Mouse (Mus musculus) MEL (cell line): ENCODE results near the gene Ccnb2. TPM values are rescaled to one million over a fixed set of nuclear protein-coding genes. Genes with fewer than 3 reads are reported as not detected.

ENCODE experiments used
- DNase-seq: peaks from one replicate; pipeline ENCODE4 v3.0.0; 2011; ENCODE audit warnings: low read depth, low spot score
- H3K27ac ChIP-seq: 2 replicates; pipeline ENCODE4 v1.5.1; 2012; ENCODE audit warnings: low read depth, mild to moderate bottlenecking, control low read depth, low read length, moderate library complexity; ENCODE audit not compliant: control insufficient read depth
- H3K27me3 ChIP-seq, 2 experiments: fragments of 150-350 bp in 1 of 2; sonication (generic) in 1 of 2; 2 replicates each; pipeline ENCODE4 v1.6.1; 2012; ENCODE audit warnings: low read length in 2 of 2, mild to moderate bottlenecking in 2 of 2, improper control_type of control experiment in 1 of 2, moderate library complexity in 1 of 2; ENCODE audit not compliant: insufficient read depth in 2 of 2, control insufficient read depth in 1 of 2
- H3K36me3 ChIP-seq, 2 experiments: 2 replicates each; pipeline ENCODE4 v1.6.1; 2012 to 2014; ENCODE audit warnings: low read length in 2 of 2, improper control_type of control experiment in 1 of 2, inconsistent platforms in 1 of 2, mild to moderate bottlenecking in 1 of 2; ENCODE audit not compliant: insufficient read depth in 2 of 2, control insufficient read depth in 1 of 2
- H3K4me1 ChIP-seq, 2 experiments: fragments of 150-350 bp in 1 of 2; sonication (generic) in 1 of 2; 2 replicates each; pipeline ENCODE4 v1.6.1; 2012; ENCODE audit warnings: low read length in 2 of 2, improper control_type of control experiment in 1 of 2, mild to moderate bottlenecking in 1 of 2; ENCODE audit not compliant: insufficient read depth in 2 of 2, control insufficient read depth in 1 of 2
- H3K4me3 ChIP-seq, 2 experiments: fragments of 150-350 bp in 1 of 2; sonication (generic) in 1 of 2; 2 replicates each; pipeline ENCODE4 v1.5.1; 2012; ENCODE audit warnings: low read depth in 2 of 2, low read length in 2 of 2, mild to moderate bottlenecking in 2 of 2, moderate library complexity in 2 of 2, control low read depth in 1 of 2, improper control_type of control experiment in 1 of 2; ENCODE audit not compliant: control insufficient read depth in 1 of 2, insufficient read depth in 1 of 2
- H3K79me2 ChIP-seq: 2 replicates; pipeline ENCODE4 v1.6.1; 2012; ENCODE audit warnings: mild to moderate bottlenecking, low read length, moderate library complexity; ENCODE audit not compliant: control insufficient read depth, poor library complexity, insufficient read depth
- H3K9ac ChIP-seq: 2 replicates; pipeline ENCODE4 v1.6.1; 2012; ENCODE audit warnings: low read depth, mild to moderate bottlenecking, control low read depth, low read length, moderate library complexity; ENCODE audit not compliant: control insufficient read depth, poor library complexity, severe bottlenecking
- H3K9me3 ChIP-seq: fragments of 150-350 bp; sonication (generic); replicated peaks from 2 replicates; pipeline ENCODE4 v1.6.1; 2012; ENCODE audit warnings: mild to moderate bottlenecking, low read length, improper control_type of control experiment, moderate library complexity; ENCODE audit not compliant: insufficient read depth
- BHLHE40 ChIP-seq: IDR thresholded peaks from 2 replicates; pipeline ENCODE4 v1.6.1; 2012; ENCODE audit warnings: low read depth, mild to moderate bottlenecking, inconsistent platforms, low read length, improper control_type of control experiment, borderline replicate concordance
- CHD1 ChIP-seq: IDR thresholded peaks from 2 replicates; pipeline ENCODE4 v1.6.1; 2012; ENCODE audit warnings: low read depth, mild to moderate bottlenecking, inconsistent platforms, low read length, improper control_type of control experiment
- CHD2 ChIP-seq: IDR thresholded peaks from 2 replicates; pipeline ENCODE4 v1.6.1; 2011; ENCODE audit warnings: low read length, improper control_type of control experiment
- CTCF ChIP-seq, 3 experiments: IDR thresholded peaks in 2 of 3; conservative IDR thresholded peaks in 1 of 3; 2 replicates each; pipeline ENCODE4 v1.5.1; 2011 to 2012; ENCODE audit warnings: low read length in 3 of 3, low read depth in 2 of 3, mild to moderate bottlenecking in 2 of 3, improper control_type of control experiment in 1 of 3, inconsistent platforms in 1 of 3, mixed read lengths in 1 of 3, moderate library complexity in 1 of 3; ENCODE audit not compliant: control insufficient read depth in 1 of 3, insufficient read depth in 1 of 3, poor library complexity in 1 of 3, severe bottlenecking in 1 of 3
- E2F4 ChIP-seq: IDR thresholded peaks from 2 replicates; pipeline ENCODE4 v1.6.1; 2011; ENCODE audit warnings: low read depth, low read length, improper control_type of control experiment, borderline replicate concordance
- ETS1 ChIP-seq: IDR thresholded peaks from 2 replicates; pipeline ENCODE4 v1.6.1; 2012; ENCODE audit warnings: low read depth, mild to moderate bottlenecking, inconsistent platforms, low read length, improper control_type of control experiment, moderate library complexity
- GABPA ChIP-seq: IDR thresholded peaks from 2 replicates; pipeline ENCODE4 v1.6.1; 2012; ENCODE audit warnings: low read depth, mild to moderate bottlenecking, inconsistent platforms, low read length, improper control_type of control experiment, moderate library complexity
- HCFC1 ChIP-seq: IDR thresholded peaks from 2 replicates; pipeline ENCODE4 v1.6.1; 2012; ENCODE audit warnings: low read depth, mild to moderate bottlenecking, inconsistent platforms, low read length, improper control_type of control experiment, moderate library complexity
- JUND ChIP-seq: IDR thresholded peaks from 2 replicates; pipeline ENCODE4 v1.6.1; 2011; ENCODE audit warnings: low read depth, mild to moderate bottlenecking, improper control_type of control experiment, low read length
- KAT2A ChIP-seq: conservative IDR thresholded peaks from 2 replicates; pipeline ENCODE4 v1.6.1; 2012; ENCODE audit warnings: low read depth, low read length, improper control_type of control experiment, inconsistent platforms
- MAFK ChIP-seq: IDR thresholded peaks from 2 replicates; pipeline ENCODE4 v1.6.1; 2011; ENCODE audit warnings: low read depth, mild to moderate bottlenecking, low read length, improper control_type of control experiment, borderline replicate concordance
- MAX ChIP-seq: IDR thresholded peaks from 2 replicates; pipeline ENCODE4 v1.6.1; 2011; ENCODE audit warnings: low read length, improper control_type of control experiment
- MAZ ChIP-seq: IDR thresholded peaks from 2 replicates; pipeline ENCODE4 v1.6.1; 2012; ENCODE audit warnings: low read depth, mild to moderate bottlenecking, inconsistent platforms, low read length, improper control_type of control experiment
- MYC ChIP-seq: IDR thresholded peaks from 2 replicates; pipeline ENCODE4 v1.6.1; 2011; ENCODE audit warnings: low read depth, mild to moderate bottlenecking, low read length, improper control_type of control experiment, moderate library complexity
- NRF1 ChIP-seq: IDR thresholded peaks from 2 replicates; pipeline ENCODE4 v1.6.1; 2014; ENCODE audit warnings: low read depth, mild to moderate bottlenecking, inconsistent platforms, low read length, improper control_type of control experiment, moderate library complexity; ENCODE audit not compliant: poor library complexity, insufficient read depth, severe bottlenecking
- POLR2A ChIP-seq, 2 experiments: IDR thresholded peaks; 2 replicates each; pipeline ENCODE4 v1.6.1; 2011 to 2012; ENCODE audit warnings: low read length in 2 of 2, mild to moderate bottlenecking in 2 of 2, control low read depth in 1 of 2, improper control_type of control experiment in 1 of 2, low read depth in 1 of 2, moderate library complexity in 1 of 2; ENCODE audit not compliant: control insufficient read depth in 1 of 2, insufficient read depth in 1 of 2, poor library complexity in 1 of 2
- POLR2AphosphoS2 ChIP-seq: IDR thresholded peaks from 2 replicates; pipeline ENCODE4 v1.6.1; 2011; ENCODE audit warnings: low read length, improper control_type of control experiment
- POLR2AphosphoS5 ChIP-seq: IDR thresholded peaks from 2 replicates; pipeline ENCODE4 v1.6.1; 2012; ENCODE audit warnings: low read depth, borderline replicate concordance, mild to moderate bottlenecking, inconsistent platforms, low read length, moderate library complexity, mixed read lengths
- RAD21 ChIP-seq: IDR thresholded peaks from 2 replicates; pipeline ENCODE4 v1.6.1; 2011; ENCODE audit warnings: mild to moderate bottlenecking, low read depth, low read length, improper control_type of control experiment
- RCOR1 ChIP-seq: IDR thresholded peaks from 2 replicates; pipeline ENCODE4 v1.6.1; 2012; ENCODE audit warnings: low read depth, mild to moderate bottlenecking, inconsistent platforms, low read length, improper control_type of control experiment
- SIN3A ChIP-seq: IDR thresholded peaks from 2 replicates; pipeline ENCODE4 v1.6.1; 2012; ENCODE audit warnings: low read length, improper control_type of control experiment, inconsistent platforms
- SMC3 ChIP-seq: IDR thresholded peaks from 2 replicates; pipeline ENCODE4 v1.6.1; 2011; ENCODE audit warnings: low read depth, low read length, improper control_type of control experiment
- TBP ChIP-seq: IDR thresholded peaks from 2 replicates; pipeline ENCODE4 v1.8.0; 2011; ENCODE audit warnings: low read depth, low read length, improper control_type of control experiment
- TCF12 ChIP-seq: IDR thresholded peaks from 2 replicates; pipeline ENCODE4 v1.6.1; 2014; ENCODE audit warnings: low read depth, mild to moderate bottlenecking, inconsistent platforms, low read length, improper control_type of control experiment, moderate library complexity
- USF1 ChIP-seq: IDR thresholded peaks from 2 replicates; pipeline ENCODE4 v1.6.1; 2014; ENCODE audit warnings: low read depth, mild to moderate bottlenecking, inconsistent platforms, low read length, improper control_type of control experiment, moderate library complexity
- ZC3H11A ChIP-seq: IDR thresholded peaks from 2 replicates; pipeline ENCODE4 v1.6.1; 2012; ENCODE audit warnings: low read depth, mild to moderate bottlenecking, inconsistent platforms, low read length, improper control_type of control experiment
- ZNF384 ChIP-seq: IDR thresholded peaks from 2 replicates; pipeline ENCODE4 v1.6.1; 2012; ENCODE audit warnings: low read depth, mild to moderate bottlenecking, inconsistent platforms, low read length, improper control_type of control experiment
- polyA plus RNA-seq, 2 experiments: library from polyadenylated mRNA; stranded (reverse) in 1 of 2; unstranded in 1 of 2; fragments of >175 nt in 1 of 2; fragments of >200 nt in 1 of 2; gene quantifications; 2 replicates each; pipeline versions ENCODE4 v1.2.1 to v1.2.4; 2012; ENCODE audit warnings: low replicate concordance in 2 of 2, low read depth in 1 of 2; ENCODE audit not compliant: insufficient read length in 2 of 2, insufficient read depth in 1 of 2, missing spikeins in 1 of 2
- total RNA-seq: library from RNA; depleted of rRNA; stranded (reverse); fragments of 300-350 nt; gene quantifications from 2 replicates; pipeline ENCODE4 v1.2.3, GENCODE M21; 2012

Ccnb2 gene
- total and polyA plus RNA-seq, 3 experiments, result 86.5 to 128 (median 97.0) TPM

DNA sequence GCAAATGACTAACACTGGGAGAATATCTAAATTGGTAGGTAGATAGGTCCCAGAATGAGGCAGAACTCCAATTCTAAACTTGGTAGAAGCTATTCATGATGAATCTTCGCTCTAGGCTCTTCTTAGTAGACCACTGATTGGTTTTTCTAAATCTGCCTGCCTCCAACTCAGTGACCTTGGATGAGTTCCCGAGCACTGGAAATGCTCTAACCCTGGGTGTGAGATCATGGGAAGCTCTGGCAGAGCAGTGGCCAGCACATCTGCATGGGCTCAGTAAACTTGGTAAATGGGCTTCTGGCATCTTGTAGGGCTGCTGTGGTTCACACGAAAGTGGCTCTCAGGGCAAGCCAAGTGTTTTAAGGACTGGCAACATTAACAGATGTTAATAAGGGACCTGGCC lies 14.8 kb downstream of the Ccnb2 start:
- Histone ChIP-seq H3K4me3 (no peak overlapping the region), H3K9me3 (no peaks in the 10 kb centered on the region), H3K4me1 (no peaks in the 10 kb centered on the region), H3K36me3 (peaks cover 0 to 5% of the 10 kb centered on the region in 2 experiments; a peak in 1 of 4 replicates), H3K79me2 (no peaks in the 10 kb centered on the region), H3K27ac (no peak overlapping the region), H3K9ac (no peak overlapping the region), H3K27me3 (no peaks in the 10 kb centered on the region)
- no peak for DNase-seq
- TF ChIP-seq POLR2A (IDR thresholded peaks at IDR 0.05; ENCODE audit: control insufficient read depth in 1 of 2, insufficient read depth in 1 of 2, low read depth in 1 of 2, low read length in 2 of 2, poor library complexity in 1 of 2) (no peak), USF1 (no peak), BHLHE40 (no peak), MAFK (no peak), ZNF384 (no peak), CHD2 (no peak), TBP (no peak), RCOR1 (no peak), SIN3A (no peak), ZC3H11A (no peak), POLR2AphosphoS2 (no peak; the same call in 1 of the 2 replicates), CTCF (IDR thresholded peaks at IDR 0.05 in 2 of 3, conservative IDR thresholded peaks at IDR 0.05 in 1 of 3; ENCODE audit: control insufficient read depth in 1 of 3, insufficient read depth in 1 of 3, low read depth in 2 of 3, low read length in 3 of 3, poor library complexity in 1 of 3, severe bottlenecking in 1 of 3) (no peak), MAX (no peak), JUND (no peak), CHD1 (no peak), ETS1 (no peak), MYC (no peak), MAZ (no peak), POLR2AphosphoS5 (no peak)

DNA sequence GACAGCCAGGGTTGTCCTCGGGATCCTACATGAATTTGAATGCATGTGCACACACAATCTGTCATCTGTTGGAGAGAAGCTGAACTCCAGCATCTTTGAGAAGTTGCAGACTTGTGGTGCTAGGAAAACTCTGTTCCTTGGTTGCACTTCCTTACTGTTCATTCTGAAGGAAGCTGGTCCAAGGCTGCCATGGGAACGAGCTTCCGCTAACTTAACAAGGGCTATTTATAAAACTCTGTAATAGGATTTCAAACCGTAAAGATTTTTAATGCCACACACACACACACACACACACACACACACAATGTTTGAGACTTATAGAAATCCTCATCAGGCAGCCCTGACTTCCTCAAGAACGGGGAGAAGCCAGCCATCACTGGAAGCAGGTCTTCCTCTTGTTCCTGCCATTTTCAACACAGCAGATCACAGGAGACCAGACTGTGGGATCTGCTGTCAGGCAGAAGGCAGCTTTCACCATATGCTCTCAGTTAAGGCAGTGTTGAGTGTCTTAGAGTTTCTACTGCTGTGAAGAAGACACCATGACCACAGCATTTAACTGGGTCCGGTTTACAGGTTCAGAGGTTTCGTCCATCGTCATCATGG lies 19.3 kb downstream of the Ccnb2 start:
- TF ChIP-seq HCFC1, result no peak
- TF ChIP-seq KAT2A, result no peak
- TF ChIP-seq ZNF384, result no peak
- TF ChIP-seq MAX, result no peak
- no peak for TF ChIP-seq ZC3H11A
- TF ChIP-seq GABPA, result no peak
- no peak for TF ChIP-seq CTCF (IDR thresholded peaks at IDR 0.05 in 2 of 3, conservative IDR thresholded peaks at IDR 0.05 in 1 of 3; ENCODE audit: control insufficient read depth in 1 of 3, insufficient read depth in 1 of 3, low read depth in 2 of 3, low read length in 3 of 3, poor library complexity in 1 of 3, severe bottlenecking in 1 of 3)
- TF ChIP-seq SMC3, result no peak
- TF ChIP-seq TBP, result no peak
- no peak for TF ChIP-seq NRF1
- TF ChIP-seq RAD21, result no peak
- TF ChIP-seq E2F4, result no peak
- TF ChIP-seq TCF12, result no peak
- TF ChIP-seq CHD1, result no peak
- no peak for TF ChIP-seq POLR2A (IDR thresholded peaks at IDR 0.05; ENCODE audit: control insufficient read depth in 1 of 2, insufficient read depth in 1 of 2, low read depth in 1 of 2, low read length in 2 of 2, poor library complexity in 1 of 2)
- TF ChIP-seq, all 39 proteins: peak for 0

More for the DNA sequence above, 19.3 kb downstream of the Ccnb2 start:
- no peaks in the 10 kb centered on the region for H3K9me3 ChIP-seq
- no peak for DNase-seq
- no peaks in the 10 kb centered on the region for H3K4me1 ChIP-seq
- H3K27ac ChIP-seq, result no peak overlapping the region
- no peak overlapping the region for H3K4me3 ChIP-seq
- H3K9ac ChIP-seq, result no peak overlapping the region
- H3K36me3 ChIP-seq, result no peaks in the 10 kb centered on the region; a peak in 1 of 4 replicates
- H3K27me3 ChIP-seq, result no peaks in the 10 kb centered on the region
- no peaks in the 10 kb centered on the region for H3K79me2 ChIP-seq
